Mouse (Mus musculus) heart, postnatal 0 days (tissue): ENCODE measurements around the gene Relb.

Source experiments
- CTCF ChIP-seq: IDR thresholded peaks from 2 replicates; pipeline ENCODE4 v1.5.1; 2016; ENCODE audit warnings: antibody characterized with exemption, control low read depth, low read depth
- EP300 ChIP-seq: IDR thresholded peaks from 2 replicates; pipeline ENCODE4 v1.6.1; 2016; ENCODE audit warnings: antibody characterized with exemption, low read depth

- TF ChIP-seq CTCF: no peak
- TF ChIP-seq EP300: no peak
These were observed 36.0 kb downstream of the Relb start for GRCm38 (mm10) chr7:19593061-19593730.
